20 mouse cellular contexts compared by ENCODE assay signal in genomic region chr13:5591286-5591685, GRCm38 (mm10).
DNase-seq lines count a peak whose midpoint lies in the region; ATAC-seq lines count a peak whose summit lies in the region.
"Had no signal": no experiment of that assay in that cellular context is flagged by ENCODE, and none has a peak within 500 bp of the region (broad histone marks: within the 10 kb centered on the region; RNA-seq: fewer than 3 reads in every experiment).

No protein-coding gene starts in this region.

- 71% methylated on average over 2 of the region's 2 CpGs for WGBS in heart, embryonic 10.5 days
- 81% methylated on average over 2 of the region's 2 CpGs for WGBS in midbrain, embryonic 15.5 days

- no peaks in the 10 kb centered on the region for H3K36me3 ChIP-seq in heart, embryonic 10.5 days
- H3K36me3 ChIP-seq in midbrain, embryonic 15.5 days (replicated peaks) = no peaks in the 10 kb centered on the region
- H3K36me3 ChIP-seq: embryonic facial prominence, embryonic 13.5 days; forebrain, embryonic 10.5 days; heart, embryonic 13.5 days; hindbrain, embryonic 10.5 days; intestine, embryonic 15.5 days had no signal

- no peaks in the 10 kb centered on the region for H3K27me3 ChIP-seq in heart, embryonic 10.5 days (ENCODE audit: insufficient read depth, poor library complexity, severe bottlenecking)
- H3K27me3 ChIP-seq in midbrain, embryonic 15.5 days (replicated peaks) = no peaks in the 10 kb centered on the region
- H3K27me3 ChIP-seq: embryonic facial prominence, embryonic 13.5 days; heart, embryonic 13.5 days; intestine, embryonic 15.5 days; Patski had no signal

- H3K27ac ChIP-seq in heart, embryonic 10.5 days = no peak overlapping the region
- H3K27ac ChIP-seq in midbrain, embryonic 15.5 days = no peak overlapping the region
- H3K27ac ChIP-seq: embryonic facial prominence, embryonic 13.5 days; forebrain, embryonic 10.5 days; hindbrain, embryonic 10.5 days; hindbrain, embryonic 14.5 days; intestine, embryonic 15.5 days had no signal

- H3K4me3 ChIP-seq in heart, embryonic 10.5 days = no peak overlapping the region
- H3K4me3 ChIP-seq in midbrain, embryonic 15.5 days = no peak overlapping the region
- H3K4me3 ChIP-seq: embryonic facial prominence, embryonic 13.5 days; forebrain, embryonic 10.5 days; heart, embryonic 13.5 days; hindbrain, embryonic 10.5 days; intestine, embryonic 15.5 days had no signal

- H3K9me3 ChIP-seq in heart, embryonic 10.5 days = no peaks in the 10 kb centered on the region
- H3K9me3 ChIP-seq in midbrain, embryonic 15.5 days = no peaks in the 10 kb centered on the region
- H3K9me3 ChIP-seq: embryonic facial prominence, embryonic 13.5 days; forebrain, embryonic 10.5 days; heart, embryonic 13.5 days; hindbrain, embryonic 10.5 days; intestine, embryonic 15.5 days had no signal

- H3K4me1 ChIP-seq in heart, embryonic 10.5 days = no peaks in the 10 kb centered on the region
- no peaks in the 10 kb centered on the region for H3K4me1 ChIP-seq in midbrain, embryonic 15.5 days
- H3K4me1 ChIP-seq: embryonic facial prominence, embryonic 13.5 days; intestine, embryonic 15.5 days had no signal

- DNase-seq in gastrocnemius, adult 18-20 months (ENCODE audit: low spot score) = peak; percentile 53
- no peak for DNase-seq in gastrocnemius, adult 8-10 months (ENCODE audit: low spot score in 2 of 2)
- DNase-seq in heart, adult 18-20 months = peak; percentile 51 to 52
- DNase-seq in heart, embryonic 10.5 days (ENCODE audit: low spot score) = no peak
- DNase-seq in lung, postnatal 25 days (ENCODE audit: low spot score) = peak; percentile 11
- DNase-seq in lung, postnatal 10 days = no peak
- DNase-seq: adrenal gland, postnatal 14 days; cerebellum, adult 11-12 months; cerebellum, adult 9-10 months; cerebellum, postnatal 25 days; kidney, adult 18-20 months had no signal

- ATAC-seq in midbrain, embryonic 15.5 days (replicated peaks) = no peak
- ATAC-seq: forebrain, embryonic 14.5 days; intestine, embryonic 15.5 days; Patski had no signal

- no peak overlapping the region for H3K9ac ChIP-seq in midbrain, embryonic 15.5 days
- H3K9ac ChIP-seq: embryonic facial prominence, embryonic 13.5 days; heart, embryonic 13.5 days; hindbrain, embryonic 14.5 days; intestine, embryonic 15.5 days had no signal

- H3K4me2 ChIP-seq in midbrain, embryonic 15.5 days = no peak overlapping the region
- H3K4me2 ChIP-seq: embryonic facial prominence, embryonic 13.5 days; hindbrain, embryonic 14.5 days; intestine, embryonic 15.5 days had no signal

Comparison
In these comparisons a context has a peak if more than half of its experiments do, and no peak if none do; other contexts are left out.
1. DNase-seq: peak in gastrocnemius, adult 18-20 months (single experiment), heart, adult 18-20 months (2 of 2) and lung, postnatal 25 days (single experiment); none in gastrocnemius, adult 8-10 months (0 of 2), heart, embryonic 10.5 days (single experiment) and lung, postnatal 10 days (single experiment).